Mouse (Mus musculus) heart, postnatal 0 days (tissue): ENCODE measurements at regions not wholly inside any gene's neighbourhood (a gene's known extent, or its start where the extent isn't known, plus 50 kb on each side); places are given as distances from the start of the nearest gene placed in this dataset.

Experiments
- CTCF ChIP-seq: IDR thresholded peaks from 2 replicates; pipeline ENCODE4 v1.5.1; 2016; ENCODE audit warnings: antibody characterized with exemption, control low read depth, low read depth
- EP300 ChIP-seq: IDR thresholded peaks from 2 replicates; pipeline ENCODE4 v1.6.1; 2016; ENCODE audit warnings: antibody characterized with exemption, low read depth

DNA sequence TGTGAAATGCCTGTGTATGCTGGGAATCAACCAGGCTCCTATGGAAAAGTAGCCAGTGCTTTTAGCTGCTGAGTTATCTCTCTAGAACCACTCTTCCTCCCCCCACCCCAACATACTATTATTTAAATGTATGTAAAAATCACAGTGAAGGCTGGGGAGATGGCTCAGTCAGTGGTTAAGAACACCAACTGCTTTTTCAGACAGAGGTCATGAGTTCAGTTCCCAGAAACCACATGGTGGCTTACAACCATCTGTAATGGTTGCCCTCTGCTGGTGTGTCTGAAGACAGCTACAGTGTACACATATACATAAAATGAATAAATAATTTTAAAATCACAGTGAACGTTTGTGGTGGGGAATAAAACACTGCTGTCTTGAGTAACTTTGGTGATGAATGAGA, 144.4 kb downstream of the Plpp3 start:
- TF ChIP-seq CTCF (no peak), EP300 (no peak)
